Mouse (Mus musculus) CH12.LX (cell line): ENCODE results near the gene Amhr2. TPM values are rescaled to one million over a fixed set of nuclear protein-coding genes. Genes with fewer than 3 reads are reported as not detected.
A peak's percentile ranks its signal among the peaks of the same experiment; 100 is the strongest.

Experiments used
- DNase-seq: peaks from one replicate; pipeline ENCODE4 v3.0.0-alpha.2; 2013; ENCODE audit errors: extremely low read depth
- H3K27ac ChIP-seq: 2 replicates; pipeline ENCODE4 v1.5.1; 2012; ENCODE audit warnings: low read depth, mild to moderate bottlenecking, control low read depth, moderate library complexity; ENCODE audit not compliant: insufficient read depth
- H3K27me3 ChIP-seq: replicated peaks from 2 replicates; pipeline ENCODE3; 2012; ENCODE audit warnings: inconsistent platforms
- H3K36me3 ChIP-seq, 2 experiments: replicated peaks in 1 of 2; 2 replicates each; pipeline versions ENCODE3 to v1.6.1; 2012; ENCODE audit warnings: inconsistent platforms in 1 of 2, low read length in 1 of 2, mild to moderate bottlenecking in 1 of 2, mixed read lengths in 1 of 2, moderate library complexity in 1 of 2; ENCODE audit not compliant: control insufficient read depth in 1 of 2, insufficient read depth in 1 of 2
- H3K4me1 ChIP-seq, 2 experiments: 2 replicates each; pipeline ENCODE4 v1.6.1; 2012; ENCODE audit warnings: inconsistent platforms in 1 of 2, moderate library complexity in 1 of 2; ENCODE audit not compliant: insufficient read depth in 2 of 2, control insufficient read depth in 1 of 2
- H3K4me2 ChIP-seq: 2 replicates; pipeline ENCODE4 v1.6.1; 2012; ENCODE audit warnings: low read depth, mild to moderate bottlenecking, control low read depth; ENCODE audit not compliant: poor library complexity, insufficient read depth, severe bottlenecking
- H3K4me3 ChIP-seq, 3 experiments: fragments of 150-350 bp in 1 of 3; sonication (generic) in 1 of 3; replicated peaks in 1 of 3; 2 replicates each; pipeline versions ENCODE3 to v1.5.1; 2011 to 2012; ENCODE audit warnings: low read depth in 2 of 3, low read length in 2 of 3, mild to moderate bottlenecking in 2 of 3, moderate library complexity in 2 of 3, control low read depth in 1 of 3, improper control_type of control experiment in 1 of 3, inconsistent platforms in 1 of 3, mixed read lengths in 1 of 3; ENCODE audit not compliant: poor library complexity in 1 of 3
- H3K79me2 ChIP-seq: replicated peaks from 2 replicates; pipeline ENCODE4 v1.6.1; 2012; ENCODE audit warnings: mild to moderate bottlenecking, moderate library complexity; ENCODE audit not compliant: control insufficient read depth, poor library complexity, insufficient read depth, severe bottlenecking; ENCODE audit errors: extremely low read depth
- H3K9ac ChIP-seq: 2 replicates; pipeline ENCODE4 v1.6.1; 2012; ENCODE audit warnings: low read depth, mild to moderate bottlenecking, control low read depth, moderate library complexity; ENCODE audit not compliant: insufficient read depth
- H3K9me3 ChIP-seq: replicated peaks from 2 replicates; pipeline ENCODE3; 2012; ENCODE audit warnings: low read length, inconsistent platforms, mixed read lengths
- CHD1 ChIP-seq: IDR thresholded peaks from 2 replicates; pipeline ENCODE4 v1.6.1; 2012; ENCODE audit warnings: low read depth, low read length, improper control_type of control experiment, inconsistent platforms
- CHD2 ChIP-seq: IDR thresholded peaks from 2 replicates; pipeline ENCODE4 v1.6.1; 2011; ENCODE audit warnings: low read length, improper control_type of control experiment
- CTCF ChIP-seq, 2 experiments: IDR thresholded peaks in 1 of 2; conservative IDR thresholded peaks in 1 of 2; 2 replicates each; pipeline ENCODE4 v1.5.1; 2011 to 2012; ENCODE audit warnings: low read depth in 2 of 2, low read length in 2 of 2, improper control_type of control experiment in 1 of 2, inconsistent platforms in 1 of 2, mild to moderate bottlenecking in 1 of 2, moderate library complexity in 1 of 2
- EP300 ChIP-seq: IDR thresholded peaks from 2 replicates; pipeline ENCODE4 v1.6.1; 2011; ENCODE audit warnings: low read length, improper control_type of control experiment
- ETS1 ChIP-seq: conservative IDR thresholded peaks from 2 replicates; pipeline ENCODE4 v1.6.1; 2012; ENCODE audit warnings: low read depth, mild to moderate bottlenecking, inconsistent platforms, low read length, improper control_type of control experiment, moderate library complexity
- HCFC1 ChIP-seq: IDR thresholded peaks from 2 replicates; pipeline ENCODE4 v1.6.1; 2012; ENCODE audit warnings: low read depth, mild to moderate bottlenecking, inconsistent platforms, low read length, improper control_type of control experiment
- KAT2A ChIP-seq: IDR thresholded peaks from 2 replicates; pipeline ENCODE4 v1.6.1; 2012; ENCODE audit warnings: low read length, improper control_type of control experiment, inconsistent platforms; ENCODE audit not compliant: insufficient replicate concordance
- MAFK ChIP-seq: IDR thresholded peaks from 2 replicates; pipeline ENCODE4 v1.6.1; 2011; ENCODE audit warnings: low read length, improper control_type of control experiment; ENCODE audit not compliant: insufficient replicate concordance
- MAZ ChIP-seq: IDR thresholded peaks from 2 replicates; pipeline ENCODE4 v1.6.1; 2012; ENCODE audit warnings: low read depth, mild to moderate bottlenecking, inconsistent platforms, low read length, improper control_type of control experiment, moderate library complexity
- MYC ChIP-seq: IDR thresholded peaks from 2 replicates; pipeline ENCODE4 v1.6.1; 2011; ENCODE audit warnings: low read depth, mild to moderate bottlenecking, improper control_type of control experiment, low read length
- NRF1 ChIP-seq: IDR thresholded peaks from 2 replicates; pipeline ENCODE4 v1.6.1; 2014; ENCODE audit warnings: low read depth, mild to moderate bottlenecking, inconsistent platforms, low read length, improper control_type of control experiment, moderate library complexity
- POLR2A ChIP-seq: IDR thresholded peaks from 2 replicates; pipeline ENCODE4 v1.6.1; 2011; ENCODE audit warnings: low read depth, mild to moderate bottlenecking, improper control_type of control experiment, low read length
- POLR2AphosphoS2 ChIP-seq: IDR thresholded peaks from 2 replicates; pipeline ENCODE4 v1.6.1; 2011; ENCODE audit warnings: low read depth, low read length, improper control_type of control experiment
- RAD21 ChIP-seq: IDR thresholded peaks from 2 replicates; pipeline ENCODE4 v1.6.1; 2011; ENCODE audit warnings: low read depth, mild to moderate bottlenecking, low read length, improper control_type of control experiment, moderate library complexity
- SIN3A ChIP-seq: IDR thresholded peaks from 2 replicates; pipeline ENCODE4 v1.6.1; 2012; ENCODE audit warnings: low read length, improper control_type of control experiment, inconsistent platforms
- SMC3 ChIP-seq: IDR thresholded peaks from 2 replicates; pipeline ENCODE4 v1.6.1; 2011; ENCODE audit warnings: low read depth, low read length, improper control_type of control experiment
- TBP ChIP-seq: conservative IDR thresholded peaks from 2 replicates; pipeline ENCODE4 v1.6.1; 2011; ENCODE audit warnings: low read depth, low read length, improper control_type of control experiment
- UBTF ChIP-seq: IDR thresholded peaks from 2 replicates; pipeline ENCODE4 v1.6.1; 2012; ENCODE audit warnings: low read depth, mild to moderate bottlenecking, inconsistent platforms, low read length, improper control_type of control experiment, moderate library complexity
- ZNF384 ChIP-seq: IDR thresholded peaks from 2 replicates; pipeline ENCODE4 v1.6.1; 2012; ENCODE audit warnings: low read depth, low read length, improper control_type of control experiment, inconsistent platforms
- dilution Hi-C: fragments of 300-500 bp; cut with MboI; formaldehyde crosslinking; loops from 2 replicates; pipeline ENCODE4 v1.14.3; 2020; ENCODE audit warnings: low sequenced_read_pairs; ENCODE audit not compliant: extremely low pct_unique_long_range_greater_than_20kb, extremely low pct_ligation_motif_present
- in situ Hi-C: fragments of 300-500 bp; cut with MboI; formaldehyde crosslinking; loops from 3 replicates; pipeline ENCODE4 v1.14.3; 2019; ENCODE audit warnings: low sequenced_read_pairs, low pct_ligation_motif_present, low pct_unique_long_range_greater_than_20kb, mixed read lengths
- polyA plus RNA-seq: library from polyadenylated mRNA; unstranded; fragments of >175 nt; gene quantifications from 2 replicates; pipeline ENCODE4 v1.2.1, GENCODE M21; 2012; ENCODE audit warnings: low read depth; ENCODE audit not compliant: insufficient read length
- total RNA-seq, 2 experiments: library from RNA; depleted of rRNA; stranded (reverse); fragments of 300-350 nt in 1 of 2; fragments of >200 nt in 1 of 2; gene quantifications; 2 replicates each; pipeline ENCODE4 v1.2.3; 2012 to 2014

The Amhr2 gene
- total and polyA plus RNA-seq, 3 experiments, result not detected

DNA sequence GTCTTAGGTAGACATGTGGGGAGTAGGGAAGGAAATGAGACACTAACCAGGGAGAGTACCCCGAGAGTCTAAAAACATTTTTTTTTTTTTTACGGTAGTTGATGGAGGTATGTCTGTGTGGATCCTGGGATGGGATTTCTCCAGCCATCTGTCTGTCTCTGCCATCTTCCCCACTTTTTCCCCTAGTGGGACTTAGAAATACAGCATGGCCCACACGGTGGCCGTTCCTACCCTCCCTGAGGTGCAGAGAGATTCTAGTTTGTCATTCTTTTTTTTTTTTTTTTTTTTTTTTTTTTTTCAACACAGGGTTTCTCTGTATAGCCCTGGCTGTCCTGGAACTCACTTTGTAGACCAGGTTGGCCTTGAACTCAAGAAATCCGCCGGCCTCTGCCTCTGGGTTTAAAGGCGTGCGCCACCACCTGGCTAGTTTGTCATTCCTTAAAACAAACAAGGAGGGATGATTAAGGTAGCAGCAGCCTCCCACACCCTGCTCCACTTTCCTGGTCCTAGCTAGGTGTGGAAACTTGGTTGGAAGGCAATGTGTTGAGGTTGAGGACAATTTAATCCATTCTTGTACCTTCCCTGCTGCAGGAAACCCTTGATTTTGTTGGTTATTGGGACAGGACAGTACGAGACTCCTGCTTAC is 16.4 kb downstream of the Amhr2 start:
- H3K9me3 ChIP-seq, result no peaks in the 10 kb centered on the region
- H3K4me2 ChIP-seq, result peak overlapping the region; percentile 90; the same call in 1 of the 2 replicates
- in situ Hi-C loops, result no loop called here
- peaks cover 0 to 30% of the 10 kb centered on the region in 2 experiments; a peak in 3 of 4 replicates for H3K4me1 ChIP-seq
- 0 out of 2 replicates have a peak overlapping the region, but pooled peaks have one; percentile 3 for H3K27ac ChIP-seq
- no peak for DNase-seq
- peak overlapping the region; percentile 20; the same call in 1 of the 2 replicates for H3K9ac ChIP-seq
- peaks cover 28% of the 10 kb centered on the region for H3K79me2 ChIP-seq
- H3K27me3 ChIP-seq, result no peaks in the 10 kb centered on the region
- peak overlapping the region; percentile 64 to 85 (median 83) for H3K4me3 ChIP-seq
- dilution Hi-C loops, result no loop called here
- H3K36me3 ChIP-seq, result peaks cover 17 to 42% of the 10 kb centered on the region in 2 experiments
- no peak for TF ChIP-seq TBP
- TF ChIP-seq EP300, result no peak
- TF ChIP-seq SIN3A, result no peak
- no peak for TF ChIP-seq CHD1
- TF ChIP-seq ZNF384, result peak; percentile 83
- TF ChIP-seq MYC, result no peak
- TF ChIP-seq ETS1, result no peak

DNA sequence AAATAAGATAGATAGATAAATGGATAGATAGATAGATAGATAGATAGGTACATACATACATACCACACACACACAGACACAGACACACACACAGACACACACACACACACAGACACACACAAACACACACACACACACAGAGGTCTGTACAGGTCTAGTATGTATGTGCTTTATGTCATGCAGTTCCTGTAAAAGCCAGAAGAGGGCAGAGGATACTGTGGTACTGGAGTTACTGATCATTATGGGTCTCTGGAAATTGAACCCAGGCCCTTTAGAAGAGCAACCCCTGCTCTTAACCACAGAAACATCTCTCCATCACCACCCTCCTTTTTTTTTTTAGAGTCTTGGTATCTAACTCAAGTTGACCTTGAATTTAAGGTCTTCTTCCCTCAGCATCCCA is 18.5 kb downstream of the Amhr2 start:
- no peak overlapping the region for H3K9ac ChIP-seq
- peak; percentile 65 for DNase-seq
- H3K4me2 ChIP-seq, result no peak overlapping the region
- peaks cover 28% of the 10 kb centered on the region for H3K79me2 ChIP-seq
- TF ChIP-seq RAD21 (peak; percentile 49), POLR2A (no peak), MAFK (no peak), CHD2 (no peak), SMC3 (peak; percentile 46), HCFC1 (no peak), CTCF (conservative IDR thresholded peaks at IDR 0.05 in 1 of 2, IDR thresholded peaks at IDR 0.05 in 1 of 2; ENCODE audit: low read depth in 2 of 2, low read length in 2 of 2) (peak; percentile 29 to 60; a peak in 3 of 4 replicates), POLR2AphosphoS2 (no peak), MAZ (no peak), UBTF (no peak), TBP (no peak), KAT2A (no peak), ETS1 (no peak), NRF1 (no peak)
- peaks cover 0 to 21% of the 10 kb centered on the region in 2 experiments; a peak in 3 of 4 replicates for H3K4me1 ChIP-seq
- no peak overlapping the region for H3K27ac ChIP-seq
- dilution Hi-C loops (no loop called here), in situ Hi-C loops (no loop called here)
- peaks cover 3% of the 10 kb centered on the region for H3K9me3 ChIP-seq
- H3K27me3 ChIP-seq, result no peaks in the 10 kb centered on the region
- H3K4me3 ChIP-seq, result no peak overlapping the region
- peaks cover 17 to 57% of the 10 kb centered on the region in 2 experiments for H3K36me3 ChIP-seq
